Mouse (Mus musculus): ENCODE data around the gene Trib2.

Gene Trib2

DNA sequence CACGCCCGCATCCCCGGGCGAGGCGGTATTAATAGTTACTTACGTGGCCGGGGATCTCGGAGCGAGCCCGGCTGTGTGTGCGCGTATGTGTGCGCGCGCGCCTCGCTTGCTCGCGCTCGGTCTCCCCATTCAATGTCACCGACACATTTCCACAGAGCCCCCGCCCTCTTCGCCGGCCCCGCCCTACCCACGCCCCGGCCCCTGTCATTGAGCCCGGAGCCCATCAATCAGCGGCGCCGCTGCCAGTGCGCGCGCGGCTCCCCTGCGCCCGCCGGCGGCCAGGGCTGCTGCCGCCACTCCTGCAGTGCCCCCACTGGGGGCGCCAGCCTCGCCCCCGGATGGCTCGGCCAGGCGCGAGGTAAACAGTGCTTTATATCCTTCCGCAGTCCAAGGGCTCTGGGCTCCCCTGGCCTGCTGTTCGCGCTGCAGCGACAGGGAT, at the start of gene Trib2:
Gene Trib2 (minus strand): TSS at position 183 of the 439 bp plus-strand sequence.
- DNase-seq = peak; percentile 97

- no peak for DNase-seq
Measured at GRCm38 (mm10) chr12:15858005-15858404, 41.3 kb upstream of the Trib2 start.

- DNase-seq = no peak
Measured at GRCm38 (mm10) chr12:15855891-15856290, 39.2 kb upstream of the Trib2 start.

- no peak for DNase-seq
Measured at GRCm38 (mm10) chr12:15852781-15853180, 36.1 kb upstream of the Trib2 start.

- DNase-seq = no peak
Measured at GRCm38 (mm10) chr12:15852031-15852430, 35.3 kb upstream of the Trib2 start.

GRCm38 (mm10) chr12:15850441-15850895, 33.7 kb upstream of the Trib2 start:
- DNase-seq = peak; percentile 68

- peak; percentile 64 for DNase-seq
Measured at GRCm38 (mm10) chr12:15849861-15850294, 33.2 kb upstream of the Trib2 start.

DNA sequence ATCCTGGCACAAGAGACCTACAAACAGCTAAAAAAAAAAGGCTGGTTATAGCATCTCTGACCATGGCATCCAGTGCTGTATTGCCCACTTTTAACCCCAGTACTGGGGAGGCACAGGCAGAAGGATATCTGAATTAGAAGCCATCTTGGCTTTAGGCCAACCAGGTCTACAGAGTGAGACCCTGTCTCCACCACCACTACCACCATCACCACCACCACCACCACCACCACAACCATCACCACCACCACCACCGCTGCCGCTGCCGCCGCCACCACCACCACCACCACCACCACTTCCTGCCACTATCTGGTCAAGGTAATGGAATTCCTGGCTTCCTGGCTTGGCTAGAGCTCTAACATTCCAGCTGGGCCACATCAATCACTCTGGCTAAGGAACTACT, 31.7 kb upstream of the Trib2 start:
- no peak for DNase-seq

GRCm38 (mm10) chr12:15844701-15845100, 28.0 kb upstream of the Trib2 start:
- no peak for DNase-seq

DNA sequence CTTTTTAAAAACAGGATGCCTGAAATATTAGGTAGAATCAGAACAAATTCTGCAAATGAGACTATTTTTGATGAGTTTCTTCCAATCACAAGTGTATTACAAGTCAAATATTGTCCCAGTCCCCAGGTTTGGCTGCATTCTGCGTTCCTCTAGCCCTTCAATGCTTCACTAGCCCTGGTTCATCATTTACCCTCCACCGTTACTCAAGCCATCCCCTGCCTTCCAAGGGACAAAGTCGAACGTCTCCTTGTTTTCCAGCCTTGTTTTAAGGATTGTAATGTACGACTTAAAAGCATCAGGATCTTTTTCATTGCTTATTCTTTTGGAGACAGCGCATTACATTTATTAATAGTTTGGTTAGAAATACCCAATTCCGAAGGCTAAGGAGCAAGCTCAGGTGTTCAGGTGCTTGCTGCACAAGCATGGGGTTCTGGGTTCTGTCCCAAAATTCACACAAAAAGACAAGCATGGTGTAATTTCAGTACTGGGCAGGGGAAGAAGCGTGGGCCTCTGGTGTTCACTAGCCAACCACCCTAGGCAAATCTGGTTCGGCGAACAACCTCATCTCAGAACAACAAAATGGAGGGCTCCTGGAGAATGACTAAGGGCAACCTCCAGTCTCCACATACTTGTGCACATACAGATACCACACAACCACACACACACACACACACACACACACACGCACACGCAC, 24.3 kb upstream of the Trib2 start:
- DNase-seq = peak; percentile 71

GRCm38 (mm10) chr12:15838201-15838600, 21.5 kb upstream of the Trib2 start:
- DNase-seq = no peak

- no peak for DNase-seq
Measured at GRCm38 (mm10) chr12:15837566-15837965, 20.8 kb upstream of the Trib2 start.

- no peak for DNase-seq
Measured at GRCm38 (mm10) chr12:15832674-15833052, 15.9 kb upstream of the Trib2 start.

DNA sequence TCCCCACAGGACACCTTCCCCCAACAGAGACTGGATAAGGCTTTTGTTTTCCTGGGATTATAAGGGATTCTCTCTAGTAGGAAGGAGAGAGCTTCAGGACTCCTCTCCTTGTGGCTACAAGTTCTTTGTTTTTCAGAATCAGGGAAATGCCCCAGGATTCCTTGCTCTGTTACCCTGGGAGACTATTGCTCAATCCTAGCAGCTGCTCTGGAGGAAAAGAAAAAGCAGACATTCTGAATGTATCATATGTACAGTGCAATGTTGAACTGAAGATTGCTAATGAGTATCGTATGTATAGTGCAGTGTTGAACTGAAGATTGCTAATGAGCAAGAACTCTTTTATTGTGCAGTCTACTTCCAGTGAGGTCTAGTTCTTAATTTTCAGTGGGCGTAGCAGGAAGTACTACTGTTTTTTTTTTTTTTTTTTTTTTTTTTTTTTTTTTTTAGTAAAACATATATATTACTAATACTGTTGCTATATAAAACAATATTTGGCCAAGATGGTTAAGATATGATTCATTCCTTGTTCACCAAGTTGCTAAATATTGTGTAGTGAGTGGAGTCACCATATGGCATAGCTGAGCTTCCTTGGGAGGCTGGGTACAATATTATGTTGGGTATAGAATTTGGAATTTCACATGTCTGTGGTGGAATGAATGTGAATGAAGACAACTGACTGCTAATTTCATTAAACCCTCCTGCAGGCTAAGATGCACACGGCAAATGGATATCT, 15.4 kb upstream of the Trib2 start:
- DNase-seq = no peak

DNA sequence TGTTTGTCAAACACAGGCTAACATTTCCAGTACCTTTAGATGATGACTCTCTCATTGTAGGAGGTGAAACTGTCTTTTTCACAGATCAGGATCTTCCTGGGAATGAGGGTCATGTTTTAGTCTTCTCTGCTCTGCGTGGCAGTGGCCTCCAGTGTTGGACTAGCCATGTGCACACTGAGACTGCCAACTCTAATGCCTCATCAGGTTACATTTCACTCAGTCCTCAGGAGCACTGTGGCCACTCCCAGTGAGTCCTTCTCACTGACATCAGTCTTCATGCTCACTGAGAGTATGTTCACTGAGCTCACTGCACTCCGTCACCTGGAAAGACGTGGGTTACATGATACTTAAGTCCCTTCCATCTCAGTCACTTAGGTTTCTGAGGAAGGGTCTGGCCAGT, 14.0 kb upstream of the Trib2 start:
- no peak for DNase-seq

- DNase-seq = no peak
Measured at GRCm38 (mm10) chr12:15828815-15829398, 12.2 kb upstream of the Trib2 start.

GRCm38 (mm10) chr12:15821019-15821418, 4.3 kb upstream of the Trib2 start:
- no peak for DNase-seq

DNA sequence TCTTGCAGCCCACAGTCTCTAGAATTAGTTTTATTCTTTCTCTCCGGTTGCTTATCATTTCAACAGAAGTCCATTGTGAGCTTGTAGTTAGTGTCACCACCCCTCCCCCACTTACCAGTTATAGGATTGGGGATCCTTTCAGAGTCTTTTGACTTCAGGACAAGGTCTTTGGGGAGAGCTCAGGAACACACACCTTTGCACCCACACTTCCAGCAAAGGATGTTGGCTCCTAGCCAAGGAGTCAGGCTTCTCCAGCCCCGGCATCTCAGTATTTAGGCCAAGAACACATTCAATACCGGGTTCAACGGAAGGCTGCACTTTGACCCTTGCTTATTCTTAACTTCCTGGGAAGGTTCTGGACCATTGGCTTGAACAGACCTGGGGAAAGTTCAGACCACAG, 643 bp upstream of the Trib2 start:
- peak; percentile 89 for DNase-seq

DNA sequence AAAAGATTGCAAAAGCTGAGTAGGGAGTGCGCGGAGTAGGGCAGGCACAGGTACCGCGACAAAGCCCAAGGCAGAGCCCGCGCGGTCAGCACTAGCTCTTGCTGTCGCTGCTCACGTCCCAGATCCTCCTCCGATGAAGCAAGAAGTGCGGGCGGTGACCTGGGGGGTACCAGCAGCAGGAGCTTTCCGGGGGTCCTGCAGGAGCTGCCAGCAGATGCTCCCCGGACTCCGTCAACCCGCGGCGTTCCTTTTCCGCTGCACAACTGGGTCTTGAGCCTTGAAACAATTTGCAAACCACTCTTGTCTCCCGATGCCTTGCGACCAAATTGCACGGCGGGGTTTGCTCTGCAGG, 492 bp downstream of the Trib2 start:
- DNase-seq = no peak

- DNase-seq = peak; percentile 81
Measured at GRCm38 (mm10) chr12:15815576-15816253, 1.0 kb downstream of the Trib2 start.

DNA sequence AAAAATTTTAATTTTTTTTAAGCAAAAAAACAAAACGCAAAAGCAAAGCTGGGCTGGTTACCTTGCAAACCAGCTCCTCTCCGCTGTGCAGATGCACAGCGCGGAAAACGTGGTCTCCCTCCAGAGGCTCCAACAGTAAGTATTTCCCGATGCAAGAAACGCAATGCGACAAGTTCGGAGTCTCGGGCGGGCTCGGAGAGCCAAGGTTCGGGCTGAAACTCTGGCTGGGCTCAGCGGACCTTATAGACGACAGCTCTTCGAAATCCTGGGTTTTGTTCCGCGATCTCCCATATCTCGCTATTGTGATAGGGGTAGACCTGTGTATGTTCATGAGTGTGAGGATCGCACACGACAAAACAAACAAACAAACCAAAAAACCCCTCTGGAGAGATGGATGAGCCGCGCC, 1.5 kb downstream of the Trib2 start:
- peak; percentile 56 for DNase-seq

DNA sequence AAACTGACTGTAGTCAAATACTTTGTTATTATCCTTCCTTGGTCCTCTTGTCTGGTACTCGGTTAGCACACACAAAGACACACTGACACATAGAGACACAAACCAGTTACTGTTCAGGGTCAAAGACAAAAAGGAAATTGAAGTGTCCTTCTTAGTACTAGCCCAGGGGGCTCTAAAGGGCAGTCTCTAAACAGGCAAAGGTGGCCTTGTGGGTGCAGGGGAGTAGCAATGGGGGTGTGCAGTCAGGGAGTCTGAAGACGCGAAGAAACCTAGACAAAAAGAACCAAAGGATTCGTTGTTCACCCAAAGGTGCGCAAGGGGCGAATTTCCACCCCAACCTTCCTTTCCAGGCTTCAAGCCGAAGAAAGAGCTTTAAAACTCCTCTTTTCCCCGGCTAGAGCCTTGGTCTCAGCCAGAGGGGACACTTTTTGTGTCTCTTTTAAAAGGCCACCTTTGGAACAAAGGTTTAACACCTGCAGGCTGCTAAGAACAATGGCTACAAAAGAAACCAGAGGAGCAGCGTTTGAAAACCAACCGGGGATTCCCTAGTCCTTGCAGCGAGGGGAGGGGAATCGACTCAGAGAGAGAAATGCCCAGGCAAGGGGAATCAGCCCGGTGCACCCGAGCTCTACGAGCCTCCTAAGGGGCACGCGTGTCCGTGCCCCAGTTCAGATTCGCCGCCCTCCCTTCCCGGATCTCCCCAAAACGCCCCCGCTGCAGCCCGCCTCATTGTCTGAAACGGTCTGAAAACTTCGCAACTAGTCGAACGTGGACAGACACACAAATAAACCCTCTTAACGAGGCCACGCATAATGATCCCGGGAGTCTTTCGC, 2.3 kb downstream of the Trib2 start:
- peak; percentile 48 for DNase-seq

- DNase-seq = no peak
Measured at GRCm38 (mm10) chr12:15813819-15814165, 2.9 kb downstream of the Trib2 start.
